Mouse (Mus musculus): ENCODE data around the gene Gm42957. TPM values are rescaled to one million over a fixed set of nuclear protein-coding genes. Genes with fewer than 3 reads are reported as not detected.
A peak's percentile ranks its signal among the peaks of the same experiment; 100 is the strongest.
"Not testable (repeated sequence)": the region's sequence is repeated elsewhere in the genome, so short reads cannot be mapped to it uniquely, and the experiment has no call there.

Gene Gm42957
- polyA plus RNA-seq, 1 experiment, result 0.25 TPM

GRCm38 (mm10) chr3:96663432-96664239 is 28.4 kb downstream of the Gm42957 start:
- peak; percentile 42 to 66 for DNase-seq (ENCODE audit: low read depth in 1 of 2, low spot score in 2 of 2)
- WGBS, result 8% methylated on average over 18 of the region's 18 CpGs
- peak overlapping the region; percentile 47; the same call in 1 of the 2 replicates for H3K4me3 ChIP-seq (ENCODE audit: extremely low read depth, insufficient read depth, insufficient read length)

GRCm38 (mm10) chr3:96665732-96666363 is 30.6 kb downstream of the Gm42957 start:
- not testable (repeated sequence) for DNase-seq (ENCODE audit: low read depth in 1 of 2, low spot score in 2 of 2); H3K36me3 ChIP-seq (ENCODE audit: control insufficient read depth, insufficient read depth, low read length); H3K4me3 ChIP-seq (ENCODE audit: extremely low read depth, insufficient read depth, insufficient read length); H3K27me3 ChIP-seq (ENCODE audit: control insufficient read depth, insufficient read depth, low read length); H3K27ac ChIP-seq (ENCODE audit: insufficient read depth, low read length); H3K4me1 ChIP-seq (ENCODE audit: control insufficient read depth, insufficient read depth, insufficient read length)
- WGBS, result 89% methylated on average over 7 of the region's 7 CpGs

More at GRCm38 (mm10) chr3:96663432-96664239, 28.4 kb downstream of the Gm42957 start:
- Histone ChIP-seq H3K36me3 (ENCODE audit: control insufficient read depth, insufficient read depth, low read length) (no peaks in the 10 kb centered on the region), H3K4me1 (ENCODE audit: control insufficient read depth, insufficient read depth, insufficient read length) (no peaks in the 10 kb centered on the region; the same call in 1 of the 2 replicates), H3K27me3 (ENCODE audit: control insufficient read depth, insufficient read depth, low read length) (no peaks in the 10 kb centered on the region), H3K27ac (ENCODE audit: insufficient read depth, low read length) (no peak overlapping the region)
- TF ChIP-seq POLR2A (IDR thresholded peaks at IDR 0.05; ENCODE audit: low read depth, low read length) (no peak), CTCF (IDR thresholded peaks at IDR 0.05; ENCODE audit: extremely low read depth, insufficient read depth, insufficient read length, insufficient replicate concordance) (peak; percentile 38; the same call in 1 of the 2 replicates)

GRCm38 (mm10) chr3:96666916-96667315 is 31.6 kb downstream of the Gm42957 start:
- Histone ChIP-seq H3K36me3 (ENCODE audit: control insufficient read depth, insufficient read depth, low read length) (no peaks in the 10 kb centered on the region), H3K27me3 (ENCODE audit: control insufficient read depth, insufficient read depth, low read length) (no peaks in the 10 kb centered on the region), H3K27ac (ENCODE audit: insufficient read depth, low read length) (no peak overlapping the region), H3K4me1 (ENCODE audit: control insufficient read depth, insufficient read depth, insufficient read length) (peaks cover 3% of the 10 kb centered on the region; the same call in 1 of the 2 replicates), H3K4me3 (ENCODE audit: extremely low read depth, insufficient read depth, insufficient read length) (no peak overlapping the region)
- 91% methylated on average over 5 of the region's 5 CpGs for WGBS
- DNase-seq (ENCODE audit: low read depth in 1 of 2, low spot score in 2 of 2), result no peak
- no peak for TF ChIP-seq CTCF (IDR thresholded peaks at IDR 0.05; ENCODE audit: extremely low read depth, insufficient read depth, insufficient read length, insufficient replicate concordance)
- TF ChIP-seq POLR2A (IDR thresholded peaks at IDR 0.05; ENCODE audit: low read depth, low read length), result no peak

- 34% methylated on average over 1 of the region's 1 CpGs for WGBS
- Histone ChIP-seq H3K4me3 (ENCODE audit: extremely low read depth, insufficient read depth, insufficient read length) (no peak overlapping the region), H3K27ac (ENCODE audit: insufficient read depth, low read length) (no peak overlapping the region), H3K4me1 (ENCODE audit: control insufficient read depth, insufficient read depth, insufficient read length) (peaks cover 3% of the 10 kb centered on the region; the same call in 1 of the 2 replicates), H3K36me3 (ENCODE audit: control insufficient read depth, insufficient read depth, low read length) (no peaks in the 10 kb centered on the region), H3K27me3 (ENCODE audit: control insufficient read depth, insufficient read depth, low read length) (no peaks in the 10 kb centered on the region)
- peak in 1 of 2 experiments; percentile 17 for DNase-seq (ENCODE audit: low read depth in 1 of 2, low spot score in 2 of 2)
- TF ChIP-seq POLR2A (IDR thresholded peaks at IDR 0.05; ENCODE audit: low read depth, low read length), result no peak
- TF ChIP-seq CTCF (IDR thresholded peaks at IDR 0.05; ENCODE audit: extremely low read depth, insufficient read depth, insufficient read length, insufficient replicate concordance), result no peak
Observed at GRCm38 (mm10) chr3:96667316-96667715, 32.0 kb downstream of the Gm42957 start.

GRCm38 (mm10) chr3:96668424-96669067 is 33.3 kb downstream of the Gm42957 start:
- no peaks in the 10 kb centered on the region for H3K27me3 ChIP-seq (ENCODE audit: control insufficient read depth, insufficient read depth, low read length)
- H3K4me1 ChIP-seq (ENCODE audit: control insufficient read depth, insufficient read depth, insufficient read length), result peaks cover 3% of the 10 kb centered on the region; the same call in 1 of the 2 replicates
- H3K4me3 ChIP-seq (ENCODE audit: extremely low read depth, insufficient read depth, insufficient read length), result no peak overlapping the region
- WGBS, result 92% methylated on average over 5 of the region's 5 CpGs
- no peaks in the 10 kb centered on the region for H3K36me3 ChIP-seq (ENCODE audit: control insufficient read depth, insufficient read depth, low read length)
- no peak overlapping the region for H3K27ac ChIP-seq (ENCODE audit: insufficient read depth, low read length)
- TF ChIP-seq CTCF (IDR thresholded peaks at IDR 0.05; ENCODE audit: extremely low read depth, insufficient read depth, insufficient read length, insufficient replicate concordance) (no peak), POLR2A (IDR thresholded peaks at IDR 0.05; ENCODE audit: low read depth, low read length) (no peak)
- no peak for DNase-seq (ENCODE audit: low read depth in 1 of 2, low spot score in 2 of 2)

- H3K27me3 ChIP-seq (ENCODE audit: control insufficient read depth, insufficient read depth, low read length), result no peaks in the 10 kb centered on the region
- 6% methylated on average over 35 of the region's 35 CpGs for WGBS
- peak within 1 kb of the TSS; percentile 56 for H3K4me3 ChIP-seq (ENCODE audit: extremely low read depth, insufficient read depth, insufficient read length)
- no peaks in the 10 kb centered on the region for H3K36me3 ChIP-seq (ENCODE audit: control insufficient read depth, insufficient read depth, low read length)
- TF ChIP-seq POLR2A (IDR thresholded peaks at IDR 0.05; ENCODE audit: low read depth, low read length) (no peak), CTCF (IDR thresholded peaks at IDR 0.05; ENCODE audit: extremely low read depth, insufficient read depth, insufficient read length, insufficient replicate concordance) (0 out of 2 replicates have a peak, but pooled peaks have one; percentile 3)
- peaks cover 3% of the 10 kb centered on the region; the same call in 1 of the 2 replicates for H3K4me1 ChIP-seq (ENCODE audit: control insufficient read depth, insufficient read depth, insufficient read length)
- H3K27ac ChIP-seq (ENCODE audit: insufficient read depth, low read length), result no peak within 1 kb of the TSS
- peak; percentile 74 to 82 for DNase-seq (ENCODE audit: low read depth in 1 of 2, low spot score in 2 of 2)
Observed at GRCm38 (mm10) chr3:96669727-96670468, 34.6 kb downstream of the Gm42957 start, which contains the start of gene Ankrd35. TSS of gene Ankrd35 (plus strand) at chr3:96670131.

All from spleen, adult 2 months (tissue).